Mouse (Mus musculus) telencephalon, adult 2 months (tissue): ENCODE data around the gene Kif20b.

Experiments
- DNase-seq: peaks from one replicate; pipeline ENCODE4 v3.0.0-alpha.2; 2011; ENCODE audit warnings: low read depth, low spot score

Gene Kif20b

DNA sequence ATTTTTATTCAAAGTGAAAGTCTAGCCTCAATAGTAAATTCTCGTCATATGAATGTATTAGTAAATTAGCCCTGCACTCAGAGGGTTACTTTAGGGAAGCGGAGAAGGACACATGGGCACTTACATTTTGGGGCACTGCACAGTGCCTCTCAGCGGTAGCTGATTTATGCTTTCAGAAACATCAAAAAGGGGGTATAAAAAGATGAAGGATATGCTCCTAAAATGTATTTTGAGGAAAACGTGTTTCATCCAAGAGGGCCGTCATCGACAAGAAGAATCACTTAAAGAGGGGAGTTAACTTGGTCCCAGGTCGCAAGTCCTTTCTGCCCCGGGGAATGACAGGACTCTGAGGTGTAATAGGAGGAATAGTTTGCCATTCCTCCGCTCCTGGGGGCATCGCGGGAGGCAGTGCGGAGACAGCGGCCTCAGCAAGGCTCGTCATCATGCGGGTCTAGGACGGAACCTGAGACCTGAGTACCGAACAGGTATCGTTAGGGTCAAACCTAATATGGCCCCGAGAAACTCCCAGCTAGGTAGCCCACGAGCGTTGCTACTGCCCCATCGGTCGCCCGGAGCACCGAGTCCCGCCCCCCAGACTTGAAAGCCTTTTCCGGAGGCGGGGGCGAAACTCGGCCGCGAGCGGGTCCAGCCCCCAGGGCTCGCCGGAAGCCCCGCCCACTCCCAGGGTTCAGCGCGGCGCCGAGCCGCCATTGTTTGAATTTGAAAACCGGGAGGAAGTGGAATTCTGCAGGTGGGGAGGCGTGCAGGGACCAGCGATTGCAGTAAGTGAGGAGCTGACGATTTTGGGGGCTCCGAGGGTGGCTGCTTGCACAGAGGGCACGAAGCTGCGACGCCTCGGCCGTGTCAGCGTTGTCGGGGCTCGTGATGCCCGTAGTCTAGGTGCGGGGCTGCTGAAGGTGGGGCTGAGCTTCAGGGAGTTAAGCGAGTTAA is at the start of gene Kif20b:
Gene Kif20b (plus strand): TSS at position 710 of the 951 bp plus-strand sequence.
- peak; percentile 62 for DNase-seq

DNA sequence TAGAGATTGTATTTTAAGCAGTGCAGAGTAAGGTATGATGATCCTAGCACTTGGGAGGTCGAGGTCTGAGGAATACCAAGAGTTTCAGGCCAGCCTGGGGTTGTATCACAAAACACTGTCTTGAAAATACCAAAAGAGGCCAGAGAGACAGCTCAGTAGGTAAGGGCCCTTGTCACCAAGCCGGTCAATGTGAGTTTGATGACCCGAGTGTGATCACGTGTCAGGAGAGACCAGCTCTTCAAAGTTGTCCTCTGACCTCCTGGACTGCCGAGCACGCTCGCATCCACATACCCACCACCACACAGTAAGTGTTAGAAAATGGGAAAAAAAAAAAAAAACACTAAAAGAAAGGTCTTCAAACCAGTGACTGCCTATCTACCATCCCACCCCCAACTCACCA is 45.5 kb upstream of the Kif20b start:
- DNase-seq: no peak

GRCm38 (mm10) chr19:34877898-34878602 is 44.1 kb upstream of the Kif20b start:
- peak; percentile 88 for DNase-seq

GRCm38 (mm10) chr19:34878603-34879541 is 43.3 kb upstream of the Kif20b start, which contains the start of gene Pank1:
Pank1 (minus strand) TSS chr19:34879455.
- DNase-seq: peak; percentile 68

DNA sequence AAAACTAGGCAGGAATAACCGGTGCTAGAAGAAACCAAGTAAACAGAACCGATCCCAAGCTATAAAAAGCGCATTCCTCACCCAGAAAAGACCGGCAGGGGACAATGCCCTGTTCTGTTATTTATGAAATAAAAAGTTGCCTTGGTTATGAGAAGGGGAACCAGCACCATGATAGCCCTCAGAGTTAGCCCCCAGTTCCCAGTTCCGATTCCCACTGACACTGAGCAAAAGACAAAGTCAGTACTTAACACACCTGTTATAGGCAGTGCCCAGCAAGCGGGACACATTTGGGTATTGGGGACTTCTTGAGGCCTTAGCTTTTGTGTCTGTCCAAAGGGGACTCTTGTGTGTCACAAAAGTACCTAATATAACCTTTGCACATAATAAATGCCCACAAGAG is 42.5 kb upstream of the Kif20b start:
- no peak for DNase-seq

DNA sequence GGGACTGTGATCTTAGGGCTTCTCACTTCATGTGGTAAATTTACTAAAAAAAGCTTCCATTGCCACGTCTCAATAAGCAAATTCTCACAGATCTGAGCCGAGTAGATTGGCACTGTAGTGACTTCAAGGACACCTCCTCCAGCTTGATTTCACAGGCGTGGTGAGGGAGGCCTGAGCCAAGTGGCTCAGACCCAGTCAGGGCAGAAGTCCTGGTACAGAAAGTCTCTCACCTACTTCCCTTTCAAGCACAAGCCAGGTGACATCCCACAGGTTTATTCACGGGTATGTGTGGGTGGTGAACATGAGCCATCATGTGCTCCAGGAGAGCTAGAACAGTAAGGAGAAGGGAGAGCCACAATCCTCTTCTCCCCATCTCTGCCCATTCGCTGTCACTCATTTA is 41.0 kb upstream of the Kif20b start:
- DNase-seq: peak; percentile 36

- DNase-seq: no peak
These were observed 39.7 kb upstream of the Kif20b start for GRCm38 (mm10) chr19:34882443-34882842.

GRCm38 (mm10) chr19:34883526-34884224 is 38.5 kb upstream of the Kif20b start:
- no peak for DNase-seq

DNA sequence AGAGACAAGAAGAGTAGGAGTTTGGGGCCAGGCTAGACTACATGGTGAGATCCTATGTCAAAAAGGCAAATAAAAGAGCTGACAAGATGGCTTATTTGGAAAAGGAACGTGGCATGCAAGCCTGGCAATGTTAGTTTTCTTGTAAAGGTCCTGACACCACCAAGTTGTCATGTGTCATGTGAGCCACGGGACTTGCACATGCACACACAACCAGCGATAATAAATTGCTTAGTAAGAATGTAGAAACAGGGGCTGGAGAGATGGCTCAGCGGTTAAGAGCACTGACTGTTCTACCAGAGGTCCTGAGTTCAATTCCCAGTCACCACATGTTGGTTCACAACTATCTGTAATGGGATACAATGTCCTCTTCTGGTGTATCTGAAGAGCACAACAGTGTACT is 35.8 kb upstream of the Kif20b start:
- DNase-seq: no peak

DNA sequence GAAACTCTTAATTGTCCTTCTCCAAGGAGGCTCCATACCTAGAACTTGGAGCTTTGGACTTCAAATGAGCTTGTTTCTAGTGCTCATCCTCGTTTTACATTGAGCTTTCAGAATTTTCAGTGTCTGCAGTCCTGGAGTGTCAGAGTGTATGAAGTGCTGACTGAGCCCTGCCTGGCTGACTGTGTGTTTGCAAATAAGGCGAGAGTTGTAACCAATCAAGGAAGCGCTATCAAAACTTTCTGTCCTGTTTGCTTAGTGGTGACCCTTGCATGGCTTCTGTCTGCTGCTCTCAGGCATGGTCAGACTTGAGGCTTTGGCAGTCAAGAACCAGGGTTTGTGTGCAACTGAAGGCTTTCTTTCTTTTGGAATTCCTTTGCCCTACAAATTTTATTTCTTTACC is 31.2 kb upstream of the Kif20b start:
- no peak for DNase-seq

- DNase-seq: no peak
These were observed 30.6 kb upstream of the Kif20b start for GRCm38 (mm10) chr19:34891590-34891989.

GRCm38 (mm10) chr19:34895082-34895481 is 27.1 kb upstream of the Kif20b start:
- no peak for DNase-seq

- DNase-seq: no peak
These were observed 24.8 kb upstream of the Kif20b start for GRCm38 (mm10) chr19:34897082-34897965.

GRCm38 (mm10) chr19:34898941-34899340 is 23.2 kb upstream of the Kif20b start:
- no peak for DNase-seq

DNA sequence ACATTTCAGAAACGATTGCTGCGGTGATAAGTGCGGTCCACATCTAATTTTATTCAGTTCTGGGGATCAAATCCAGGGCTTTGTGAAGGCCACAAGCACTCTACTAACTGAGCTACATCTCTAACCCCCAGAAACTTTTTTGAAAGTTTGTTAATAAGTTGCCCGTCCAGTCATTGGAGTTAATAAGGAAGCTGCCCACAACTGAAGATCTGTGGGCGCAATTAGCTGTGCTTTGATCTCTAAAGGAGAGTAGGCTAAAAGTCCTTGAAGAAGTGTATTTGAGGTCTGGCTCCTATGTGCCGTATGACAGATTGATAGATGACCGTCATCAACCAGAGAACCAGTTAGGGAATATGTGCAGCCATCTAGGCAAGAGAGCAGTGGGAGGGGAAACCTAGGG is 20.9 kb upstream of the Kif20b start:
- DNase-seq: no peak

- no peak for DNase-seq
These were observed 20.4 kb upstream of the Kif20b start for GRCm38 (mm10) chr19:34901735-34902134.

- no peak for DNase-seq
These were observed 18.1 kb upstream of the Kif20b start for GRCm38 (mm10) chr19:34904032-34904431.

GRCm38 (mm10) chr19:34905424-34905823 is 16.7 kb upstream of the Kif20b start:
- no peak for DNase-seq

DNA sequence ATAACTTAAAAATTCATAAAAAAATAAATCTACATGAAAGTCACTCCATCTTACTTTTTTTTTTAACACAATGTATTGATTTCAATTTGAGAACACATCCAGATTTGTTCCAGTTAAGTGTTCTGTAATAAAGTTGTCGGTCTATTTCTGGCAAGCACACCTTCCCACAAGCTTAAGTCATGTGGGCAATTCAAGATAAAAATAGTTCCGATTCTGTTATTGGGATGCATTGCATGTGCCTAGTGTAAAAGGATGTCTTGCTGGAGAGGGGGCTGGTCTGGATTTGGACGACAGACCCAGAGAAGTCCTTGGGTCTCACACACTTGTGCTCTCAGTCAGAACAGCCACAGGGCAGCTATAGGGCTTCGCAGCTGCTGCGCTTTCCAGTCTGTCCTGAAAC is 15.4 kb upstream of the Kif20b start:
- no peak for DNase-seq

GRCm38 (mm10) chr19:34912366-34912765 is 9.8 kb upstream of the Kif20b start:
- no peak for DNase-seq
